Mouse (Mus musculus) urinary bladder, adult 2 months (tissue): ENCODE measurements around the gene Cyp2c70. TPM values are rescaled to one million over a fixed set of nuclear protein-coding genes. Genes with fewer than 3 reads are reported as not detected.
"Not testable (repeated sequence)": the region's sequence is repeated elsewhere in the genome, so short reads cannot be mapped to it uniquely, and the experiment has no call there.

ENCODE experiments used
- DNase-seq: peaks from one replicate; pipeline ENCODE4 v3.0.0; 2022; ENCODE audit warnings: low spot score
- polyA plus RNA-seq: library from polyadenylated mRNA; depleted of rRNA; stranded (reverse); fragments of >200 nt; gene quantifications from 2 replicates; pipeline ENCODE4 v1.2.3, GENCODE M21; 2012; rRNA removed

Gene Cyp2c70
- 0.10 TPM in 1 of 2 replicates, not detected in the other for polyA plus RNA-seq

GRCm38 (mm10) chr19:40187160-40187559 is at the start of gene Cyp2c70:
TSS of gene Cyp2c70 (minus strand) at chr19:40187333.
- no peak for DNase-seq

- no peak for DNase-seq
Observed at GRCm38 (mm10) chr19:40232560-40232959, 45.4 kb upstream of the Cyp2c70 start.

GRCm38 (mm10) chr19:40231825-40232541 is 44.9 kb upstream of the Cyp2c70 start:
- no peak for DNase-seq

GRCm38 (mm10) chr19:40231074-40231738 is 44.1 kb upstream of the Cyp2c70 start:
- DNase-seq = no peak

GRCm38 (mm10) chr19:40226516-40227151 is 39.5 kb upstream of the Cyp2c70 start:
- no peak for DNase-seq

- no peak for DNase-seq
Observed at GRCm38 (mm10) chr19:40225761-40226110, 38.6 kb upstream of the Cyp2c70 start.

DNA sequence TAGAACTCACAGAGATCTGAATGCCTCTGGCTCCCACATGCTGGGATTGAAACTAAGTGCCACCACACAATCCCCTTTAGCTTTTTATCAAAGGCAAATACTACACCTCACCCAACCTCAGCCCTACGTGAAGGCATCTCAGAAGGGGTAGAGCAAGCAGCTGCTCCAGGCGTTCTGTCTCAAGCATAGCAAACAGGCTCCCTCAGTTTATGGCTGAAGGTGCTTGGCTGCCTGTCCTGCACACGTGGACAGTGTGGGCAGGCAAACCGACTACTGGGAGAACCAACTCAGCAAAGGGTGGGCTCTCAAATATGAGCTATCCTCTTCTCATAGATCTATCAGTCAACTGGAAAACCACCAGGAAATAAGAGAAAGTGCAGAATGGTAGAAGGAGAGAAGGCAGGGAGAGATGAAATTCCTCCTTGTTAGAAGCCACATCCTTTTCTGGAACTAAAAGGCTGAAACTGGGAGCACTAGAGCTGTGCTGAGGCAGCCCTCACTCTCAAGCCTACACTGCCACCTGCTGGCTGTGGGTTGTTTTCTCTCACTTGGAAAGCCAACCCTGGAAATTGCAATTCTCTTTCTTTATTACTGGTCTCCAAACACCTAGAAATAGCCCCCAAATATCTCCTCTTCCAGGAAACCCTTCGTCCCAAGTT is 38.1 kb upstream of the Cyp2c70 start:
- no peak for DNase-seq

- DNase-seq = not testable (repeated sequence)
Observed at GRCm38 (mm10) chr19:40222307-40222706, 35.2 kb upstream of the Cyp2c70 start.

DNA sequence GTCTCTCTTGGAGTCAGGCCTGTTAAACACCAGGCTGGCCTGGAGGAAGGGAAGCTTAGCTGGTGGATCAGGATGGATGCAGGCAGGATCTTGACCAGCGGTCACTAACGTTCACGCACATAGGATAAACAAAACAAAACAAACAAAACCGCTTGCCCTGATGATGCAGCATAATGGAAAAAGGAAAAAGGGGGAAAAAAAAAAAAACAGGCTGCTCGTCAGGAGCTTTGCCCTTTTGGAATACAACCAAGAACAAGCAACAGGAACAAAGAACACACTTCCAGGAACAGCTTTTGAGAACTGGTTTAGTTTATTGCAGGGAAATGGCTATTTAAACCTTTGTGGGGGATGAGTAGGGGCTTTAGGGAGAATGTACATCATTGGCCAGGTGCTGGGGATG is 33.7 kb upstream of the Cyp2c70 start:
- no peak for DNase-seq

GRCm38 (mm10) chr19:40202947-40203346 is 15.8 kb upstream of the Cyp2c70 start:
- not testable (repeated sequence) for DNase-seq

GRCm38 (mm10) chr19:40190596-40190995 is 3.5 kb upstream of the Cyp2c70 start:
- DNase-seq = no peak

DNA sequence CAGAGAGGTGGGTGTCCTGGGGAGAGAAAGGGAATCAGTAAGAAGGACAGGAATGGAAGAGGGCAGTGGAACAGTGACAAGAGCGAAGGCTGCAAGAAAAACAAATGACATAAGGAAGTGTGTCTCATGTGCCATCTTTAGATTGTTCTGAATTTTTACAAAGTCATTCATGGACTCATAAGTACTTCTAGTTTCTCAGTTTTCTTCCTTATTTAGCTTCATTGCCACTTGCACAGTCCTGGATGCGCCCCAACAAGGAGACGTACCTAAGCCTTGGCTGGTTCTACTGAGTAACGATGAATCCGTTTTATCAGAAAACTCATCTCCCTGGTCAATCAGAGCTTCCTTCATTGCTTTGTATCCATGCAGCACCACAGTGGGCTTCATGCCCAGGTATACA is 3.5 kb downstream of the Cyp2c70 start:
- DNase-seq = no peak

DNA sequence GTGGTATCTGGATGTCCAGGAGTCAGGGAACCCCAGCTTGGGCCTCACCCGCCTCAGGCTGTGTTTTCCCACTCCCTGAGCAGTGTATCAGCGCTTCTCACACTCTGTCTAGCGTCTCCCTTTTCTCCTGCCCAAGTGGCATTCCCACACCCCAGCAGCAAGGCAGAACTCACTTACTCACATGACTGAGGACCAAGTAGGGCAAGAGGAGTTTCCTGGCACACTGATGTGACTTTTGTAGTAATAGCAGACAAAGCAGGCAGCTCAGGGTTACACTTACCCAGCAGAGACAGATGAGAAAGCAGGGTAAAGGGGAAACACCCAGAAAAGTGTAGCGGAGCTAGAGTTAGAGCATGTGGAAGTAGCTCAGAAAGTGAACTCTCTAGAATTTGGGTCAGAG is 8.8 kb downstream of the Cyp2c70 start:
- DNase-seq = no peak

DNA sequence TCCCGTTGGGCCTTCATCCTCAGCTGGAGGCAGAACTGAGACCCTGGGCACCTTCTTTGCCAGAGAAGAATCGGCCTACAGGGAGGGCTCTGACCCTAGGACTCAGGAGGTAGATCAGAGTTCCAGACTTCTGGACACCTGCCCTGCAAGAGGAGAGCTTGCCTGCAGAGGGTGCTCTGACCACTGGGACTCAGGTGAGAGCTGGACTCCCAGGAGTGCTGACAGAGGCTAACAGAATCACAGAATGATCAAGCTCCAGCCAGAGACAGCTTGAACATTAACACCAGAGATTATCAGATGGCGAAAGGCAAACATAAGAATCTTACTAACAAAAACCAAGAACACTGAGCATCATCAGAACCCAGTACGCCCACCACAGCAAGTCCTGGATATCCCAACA is 18.7 kb downstream of the Cyp2c70 start:
- DNase-seq = not testable (repeated sequence)

DNA sequence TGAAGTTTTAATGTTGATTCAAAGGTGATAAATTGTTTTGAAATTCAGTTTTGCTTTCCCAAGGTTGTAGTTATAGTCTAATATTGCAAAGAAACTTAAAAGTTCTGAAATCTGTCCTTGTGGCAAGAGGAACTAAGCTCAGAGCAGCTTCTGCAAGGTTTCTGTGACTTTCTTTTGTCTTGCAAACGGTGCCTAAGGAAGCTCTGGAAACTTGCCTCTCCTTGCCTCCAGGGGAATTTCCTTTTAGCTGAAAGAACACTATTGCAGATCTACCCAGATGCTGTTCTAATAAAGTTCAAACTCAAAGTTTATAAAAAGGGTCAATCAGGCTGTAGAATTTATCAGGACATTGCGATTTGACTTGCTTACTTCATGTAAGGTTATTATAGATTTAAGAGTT is 60.1 kb downstream of the Cyp2c70 start:
- DNase-seq = not testable (repeated sequence)

DNA sequence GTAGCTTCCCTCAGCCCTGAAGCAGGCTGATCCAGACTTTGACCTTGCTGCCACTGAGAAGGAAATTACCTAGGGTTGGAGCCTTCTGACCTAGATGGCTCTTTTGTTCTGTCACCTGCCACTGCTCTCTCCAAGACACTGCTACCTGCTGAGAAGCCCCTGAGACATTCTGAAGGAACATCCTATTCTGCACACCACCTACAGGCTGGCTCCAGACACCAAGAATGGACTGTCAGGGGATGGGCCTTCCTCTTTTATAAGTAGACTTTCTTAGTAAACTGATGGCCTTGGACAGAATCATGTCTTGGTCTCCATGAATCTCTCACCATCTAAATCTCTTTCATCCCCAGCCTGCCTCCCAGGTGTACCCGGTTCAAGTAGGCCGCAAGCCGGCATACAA is 62.0 kb downstream of the Cyp2c70 start:
- not testable (repeated sequence) for DNase-seq

- DNase-seq = not testable (repeated sequence)
Observed at GRCm38 (mm10) chr19:40119624-40120023, 67.5 kb downstream of the Cyp2c70 start.

Other genes with a start within 250 kb of the Cyp2c70 start
- not detected in 2 replicates for gene Cyp2c37, start 194.9 kb downstream of the Cyp2c70 start, polyA plus RNA-seq
- not detected in 2 replicates for gene Cyp2c54, start 113.5 kb downstream of the Cyp2c70 start, polyA plus RNA-seq
- not detected in 2 replicates for gene Cyp2c50, start 97.6 kb downstream of the Cyp2c70 start, polyA plus RNA-seq
- gene Pdlim1, start 84.5 kb upstream of the Cyp2c70 start, polyA plus RNA-seq = 79.7 and 89.7 TPM in 2 replicates